Mouse (Mus musculus) gastrocnemius, adult 8-10 months (tissue): ENCODE results near the gene Oas2. TPM values are rescaled to one million over a fixed set of nuclear protein-coding genes. Genes with fewer than 3 reads are reported as not detected.

Experiments
- DNase-seq, 2 experiments: peaks; one replicate each; pipeline ENCODE4 v3.0.0; 2022; ENCODE audit warnings: low spot score in 2 of 2
- total RNA-seq, 4 experiments: library from RNA; stranded (reverse); gene quantifications; 2 replicates each; pipeline ENCODE4 v1.2.4; 2022

The Oas2 gene
- total RNA-seq, 4 experiments from 2014 or later, result 0.07 to 0.16 TPM; not detected in 2

DNA sequence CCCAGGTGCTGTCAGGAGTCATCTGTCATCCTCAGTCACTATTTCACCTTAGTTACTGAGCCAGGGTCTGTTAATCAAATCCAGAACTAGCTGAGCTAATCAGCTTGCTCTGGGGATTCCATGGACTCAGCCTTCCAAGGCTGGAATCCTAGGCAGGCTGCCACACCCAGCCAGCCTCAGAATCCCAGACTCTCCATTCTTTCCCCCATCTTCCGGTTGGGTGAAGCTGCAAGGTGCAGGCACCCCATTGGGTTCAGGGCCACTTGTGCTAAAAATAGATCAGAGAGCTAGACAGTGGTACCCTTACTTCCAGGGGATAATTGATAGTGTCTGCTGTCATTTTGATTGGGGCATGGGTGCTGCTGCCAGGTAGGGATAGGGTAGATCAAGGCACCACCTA is 16.9 kb downstream of the Oas2 start:
- DNase-seq, result no peak

GRCm38 (mm10) chr5:120729319-120729718 is 20.3 kb downstream of the Oas2 start:
- no peak for DNase-seq

DNA sequence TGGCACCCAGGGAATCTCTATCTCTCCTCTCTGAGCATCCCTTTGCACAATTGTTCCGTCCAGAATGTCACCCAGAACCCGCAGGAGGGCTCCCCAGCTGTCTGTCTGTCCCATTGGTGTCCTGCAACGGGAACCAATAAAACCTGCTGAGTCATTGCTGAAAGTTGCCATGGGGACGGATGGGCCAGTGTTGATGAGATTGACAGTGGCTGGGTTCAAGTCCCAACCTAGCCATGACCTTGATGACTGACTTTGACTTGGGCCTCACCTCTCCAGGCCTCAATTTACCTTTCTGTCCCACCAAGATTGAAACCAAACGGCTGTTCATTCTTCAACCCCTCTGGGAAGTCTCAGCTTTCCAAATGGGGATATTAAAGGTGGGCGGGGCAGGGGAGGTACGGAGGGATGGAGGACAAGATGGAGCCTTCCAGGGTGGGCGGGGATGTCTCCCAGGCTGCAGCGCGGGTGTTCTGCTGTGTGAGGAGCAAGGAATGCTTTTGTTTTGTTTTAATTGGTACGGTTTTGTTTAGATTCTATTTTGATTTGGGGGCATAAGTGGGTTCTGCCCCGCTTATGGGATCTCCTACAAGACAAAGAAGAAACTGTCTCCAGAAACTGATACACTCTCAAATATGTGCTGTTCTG is 23.7 kb downstream of the Oas2 start:
- no peak for DNase-seq

DNA sequence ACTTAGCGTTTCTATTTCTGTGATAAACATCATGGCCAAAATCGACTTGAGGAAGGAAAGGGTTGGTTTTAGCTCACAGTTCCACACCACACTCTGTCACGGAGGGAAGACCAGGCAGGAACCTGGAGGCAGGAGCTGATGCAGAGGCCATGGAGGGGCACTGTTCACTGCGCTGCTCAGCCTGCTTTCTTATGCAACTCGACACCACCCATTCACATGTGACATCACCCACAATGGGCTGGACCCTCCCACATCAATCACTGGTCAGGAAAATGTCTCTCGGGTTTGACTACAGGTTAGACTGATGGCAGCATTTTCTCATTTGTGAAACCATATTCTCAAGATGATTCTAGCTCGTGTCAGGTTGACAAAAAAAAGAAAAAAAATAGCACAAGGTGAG is 28.6 kb downstream of the Oas2 start:
- DNase-seq, result no peak

- DNase-seq, result no peak
Observed at GRCm38 (mm10) chr5:120718600-120719378, 30.9 kb downstream of the Oas2 start.

GRCm38 (mm10) chr5:120717136-120717535 is 32.5 kb downstream of the Oas2 start:
- DNase-seq, result no peak

- DNase-seq, result no peak
Observed at GRCm38 (mm10) chr5:120714314-120714713, 35.3 kb downstream of the Oas2 start.

- no peak for DNase-seq
Observed at GRCm38 (mm10) chr5:120712721-120713120, 36.9 kb downstream of the Oas2 start.

- no peak for DNase-seq
Observed at GRCm38 (mm10) chr5:120711827-120712226, 37.8 kb downstream of the Oas2 start, which contains the start of gene Dtx1. TSS of gene Dtx1 (minus strand) at chr5:120711927.

GRCm38 (mm10) chr5:120711416-120711815 is 38.2 kb downstream of the Oas2 start:
- DNase-seq, result no peak

GRCm38 (mm10) chr5:120710826-120711248 is 38.8 kb downstream of the Oas2 start:
- DNase-seq, result no peak

DNA sequence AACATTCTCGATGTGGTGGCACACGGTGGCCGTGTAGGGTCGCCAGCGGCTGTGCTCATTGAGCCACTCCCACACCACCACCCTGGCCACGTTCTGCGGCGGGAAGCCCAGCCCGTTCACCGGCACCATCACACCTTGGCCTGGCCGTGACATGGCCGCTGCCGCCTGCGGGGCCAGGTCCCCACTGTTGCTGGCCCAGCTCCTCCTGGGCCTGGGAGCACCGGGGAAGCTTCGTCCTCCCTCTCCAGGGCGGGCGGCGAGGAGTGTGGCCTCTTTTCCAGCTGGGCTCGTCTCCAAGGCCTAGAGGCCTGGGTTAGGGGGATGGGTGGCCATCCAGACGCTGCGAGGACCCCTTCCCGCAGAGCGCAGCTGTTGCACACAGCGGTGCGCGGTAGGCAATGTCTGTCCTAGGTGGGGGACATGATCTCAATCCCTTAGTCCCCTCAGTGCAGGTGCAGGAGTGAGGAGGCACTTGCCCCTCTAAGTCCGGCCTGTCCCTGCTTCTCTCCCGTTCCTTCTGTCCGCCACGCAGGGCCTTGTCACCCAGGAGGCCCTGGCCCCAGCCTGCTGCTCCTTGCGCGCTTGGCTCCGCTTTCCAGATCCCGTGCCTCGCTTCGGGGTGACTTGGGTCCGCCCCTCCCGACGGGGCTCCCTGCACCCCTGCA is 39.4 kb downstream of the Oas2 start:
- DNase-seq, result no peak

- no peak for DNase-seq
Observed at GRCm38 (mm10) chr5:120706976-120707375, 42.7 kb downstream of the Oas2 start.

DNA sequence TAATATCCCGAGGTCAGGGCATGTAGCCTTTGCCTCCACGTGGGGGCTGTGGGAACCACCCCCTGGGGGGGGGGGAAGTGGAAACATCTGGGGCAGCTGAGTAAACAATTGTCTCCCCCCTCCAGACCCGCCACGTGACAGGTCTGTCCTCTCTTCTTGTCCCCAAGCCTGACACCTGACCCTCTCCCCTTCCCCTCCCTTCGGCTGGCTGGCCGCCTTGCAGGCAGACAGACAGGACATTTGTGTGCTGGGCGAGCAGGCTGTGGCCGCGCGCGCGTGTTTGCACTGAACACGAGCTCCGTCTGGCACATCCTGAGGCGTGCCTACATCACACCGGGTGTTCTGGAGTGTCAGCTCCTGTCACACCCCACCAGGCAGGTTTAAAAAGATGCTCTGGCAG is 43.1 kb downstream of the Oas2 start:
- DNase-seq, result no peak

GRCm38 (mm10) chr5:120704421-120704820 is 45.2 kb downstream of the Oas2 start:
- DNase-seq, result no peak

DNA sequence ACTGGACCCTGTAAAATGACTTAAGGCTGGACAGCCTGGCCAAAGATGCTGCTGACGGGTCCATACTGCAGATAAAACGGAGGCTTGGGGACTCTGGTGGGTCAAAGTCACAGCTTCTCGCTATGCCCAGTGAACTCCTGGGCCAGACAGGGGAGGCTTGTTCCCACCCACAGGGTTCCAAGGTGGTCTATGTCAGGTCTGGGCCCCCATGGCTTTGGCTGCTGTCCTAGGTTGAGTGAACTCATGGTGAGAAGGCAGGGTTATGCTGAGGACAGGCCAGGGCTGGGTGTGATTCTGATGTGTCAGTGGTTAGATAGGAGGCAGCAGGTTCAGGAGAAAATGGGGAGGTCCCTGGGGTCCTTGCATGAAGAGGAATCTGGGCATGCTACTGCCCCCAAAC is 46.0 kb downstream of the Oas2 start:
- DNase-seq, result no peak

- no peak for DNase-seq
Observed at GRCm38 (mm10) chr5:120702969-120703368, 46.7 kb downstream of the Oas2 start.

DNA sequence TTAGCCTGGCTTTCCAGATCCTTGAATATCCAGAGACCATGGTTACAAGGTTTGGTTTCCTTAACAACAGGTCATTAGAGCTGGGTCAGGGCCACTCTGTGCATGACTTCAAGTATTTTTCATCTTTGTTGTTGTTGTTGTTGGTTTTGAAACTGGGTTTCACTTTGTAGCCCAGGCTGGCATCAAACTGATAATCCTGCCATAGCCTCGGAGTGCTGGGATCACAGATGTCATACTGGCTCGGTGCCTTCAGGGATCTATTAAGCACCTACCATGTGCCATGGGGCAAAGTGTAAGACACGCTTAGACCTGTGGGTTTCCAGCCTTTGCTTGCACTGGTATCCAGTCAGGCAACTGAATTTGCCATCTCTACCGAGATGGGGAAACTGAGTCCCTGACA is 47.2 kb downstream of the Oas2 start:
- DNase-seq, result no peak

GRCm38 (mm10) chr5:120700996-120701790 is 48.5 kb downstream of the Oas2 start:
- DNase-seq, result no peak

- DNase-seq, result no peak
Observed at GRCm38 (mm10) chr5:120698801-120699391, 50.8 kb downstream of the Oas2 start.

- DNase-seq, result no peak
Observed at GRCm38 (mm10) chr5:120698181-120698580, 51.5 kb downstream of the Oas2 start.
